Mouse (Mus musculus) liver, adult 2 months (tissue): ENCODE results near the gene Gabrr2.

ENCODE experiments used
- CTCF ChIP-seq: fragments of 200-500 bp; IDR thresholded peaks from 2 replicates; pipeline ENCODE4 v1.5.1; 2011; ENCODE audit warnings: low read depth, low read length, control low read depth
- POLR2A ChIP-seq: fragments of 200-500 bp; IDR thresholded peaks from 2 replicates; pipeline ENCODE4 v1.6.1; 2011; ENCODE audit warnings: low read length, control low read depth; ENCODE audit not compliant: insufficient read depth; ENCODE audit errors: extremely low read depth

- TF ChIP-seq POLR2A, result no peak
- TF ChIP-seq CTCF, result no peak
Measured at GRCm38 (mm10) chr4:33071337-33071736, 8.5 kb downstream of the Gabrr2 start.
